Mouse (Mus musculus) kidney, postnatal 36 days (tissue): ENCODE measurements at regions not wholly inside any gene's neighbourhood (a gene's known extent, or its start where the extent isn't known, plus 50 kb on each side); places are given as distances from the start of the nearest gene placed in this dataset.

ENCODE experiments used
- DNase-seq, 2 experiments: peaks; one replicate each; pipeline ENCODE4 v3.0.0; 2021 to 2022; ENCODE audit warnings: mixed read lengths in 2 of 2

- peak; percentile 75 to 92 for DNase-seq
Observed at GRCm38 (mm10) chr10:83819266-83819949, 96.7 kb downstream of the 1500009L16Rik start.

DNA sequence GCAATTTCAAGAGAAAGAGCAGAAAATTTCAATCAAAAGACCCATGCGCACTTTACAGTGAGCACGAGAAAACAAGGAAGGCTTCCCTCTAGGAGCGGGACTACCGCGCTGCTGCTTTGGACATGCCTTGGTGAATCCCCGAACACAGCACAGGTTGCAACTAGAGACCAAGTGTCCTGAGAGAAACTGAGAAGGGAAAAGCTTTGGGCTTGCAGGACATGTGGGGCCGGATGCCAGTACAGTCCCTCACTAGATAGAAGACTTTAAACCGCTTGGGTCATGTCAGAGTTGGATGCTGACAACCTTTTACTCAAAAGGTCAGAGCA, 97.2 kb downstream of the 1500009L16Rik start:
- no peak for DNase-seq

DNA sequence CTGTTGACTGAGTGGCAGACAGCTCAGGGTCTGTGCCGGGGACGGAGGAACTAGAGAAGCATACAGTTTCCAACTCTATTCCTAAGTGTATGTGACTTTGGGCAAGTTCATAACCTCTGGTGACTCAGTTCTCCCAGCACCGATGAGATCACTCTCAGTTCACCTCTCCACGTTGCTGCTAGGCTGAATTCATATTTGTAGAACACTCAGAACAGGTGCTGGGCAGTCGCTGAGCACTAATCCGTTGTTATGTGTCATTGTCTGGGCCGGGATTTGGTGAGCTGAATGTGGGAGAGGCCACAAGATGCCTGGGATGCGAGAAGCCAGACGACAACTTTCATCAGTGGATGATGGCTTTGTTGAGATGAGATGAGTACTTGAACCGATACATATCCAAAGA, 98.4 kb downstream of the 1500009L16Rik start:
- no peak for DNase-seq

GRCm38 (mm10) chr10:83826105-83826504, 103.4 kb downstream of the 1500009L16Rik start:
- DNase-seq, result no peak

DNA sequence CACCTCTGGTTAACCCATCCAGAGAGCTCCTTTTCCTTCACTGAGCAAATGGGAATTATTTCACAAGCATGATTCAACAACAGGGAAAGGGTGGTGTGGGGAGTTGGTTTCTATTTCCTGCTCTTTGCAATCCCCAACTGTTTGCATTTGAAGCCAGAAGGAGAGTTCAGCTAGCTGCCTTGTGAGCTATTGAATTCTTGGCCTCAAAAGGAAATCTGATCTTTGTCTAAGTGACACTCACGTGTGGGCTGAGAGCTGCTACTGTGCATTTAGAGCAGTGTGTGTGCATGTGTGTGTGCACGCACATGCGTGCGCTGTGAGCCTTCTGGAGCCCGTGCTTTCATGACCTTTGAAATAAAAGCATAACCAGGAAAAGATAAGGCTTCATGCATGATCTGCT, 113.7 kb downstream of the 1500009L16Rik start:
- no peak for DNase-seq

DNA sequence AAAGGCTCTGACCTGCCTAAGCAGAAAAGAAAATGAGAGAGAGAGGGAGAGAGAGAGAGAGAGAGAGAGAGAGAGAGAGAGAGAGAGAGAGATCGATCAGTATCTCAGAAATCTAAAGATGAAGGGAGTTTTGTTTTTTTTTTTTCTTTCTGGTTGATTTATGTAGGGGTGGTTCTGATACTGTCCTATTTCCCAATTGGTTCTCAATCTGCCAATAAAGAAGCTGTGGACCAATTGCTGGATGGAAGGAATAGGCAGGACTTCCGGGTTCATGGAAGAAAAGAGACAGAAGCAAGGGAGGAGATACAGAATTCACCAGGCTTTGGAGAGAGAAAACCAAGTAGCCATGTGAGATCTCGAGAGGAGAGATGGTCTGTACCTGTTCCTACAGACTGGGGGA, 117.6 kb downstream of the 1500009L16Rik start:
- no peak for DNase-seq

GRCm38 (mm10) chr10:83850881-83851280, 128.2 kb downstream of the 1500009L16Rik start:
- no peak for DNase-seq

GRCm38 (mm10) chr10:83852194-83852593, 129.5 kb downstream of the 1500009L16Rik start:
- no peak for DNase-seq

- DNase-seq, result no peak
Observed at GRCm38 (mm10) chr10:83852806-83853205, 130.1 kb downstream of the 1500009L16Rik start.

GRCm38 (mm10) chr10:83857794-83858442, 135.3 kb downstream of the 1500009L16Rik start:
- peak in 1 of 2 experiments; percentile 37 for DNase-seq

DNA sequence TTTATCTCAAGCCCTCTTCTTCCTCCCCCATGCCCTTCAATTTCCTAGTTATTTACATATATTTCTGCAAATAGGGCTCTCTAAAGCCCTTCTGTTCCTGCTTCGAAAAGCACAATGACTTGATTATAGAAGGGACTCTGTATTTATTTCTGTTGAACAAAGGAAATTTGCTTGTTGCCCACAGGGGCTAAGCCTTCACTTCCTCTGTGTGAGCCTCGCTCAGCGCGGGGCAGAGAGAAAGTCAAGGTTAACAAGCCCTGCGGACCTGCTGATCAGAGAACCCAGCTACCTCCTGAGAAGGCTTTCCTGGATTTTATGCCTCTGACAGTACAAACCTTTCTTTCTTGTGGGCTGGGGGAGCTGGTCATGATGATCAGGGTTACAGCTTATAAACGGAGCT, 136.0 kb downstream of the 1500009L16Rik start:
- DNase-seq, result no peak

DNA sequence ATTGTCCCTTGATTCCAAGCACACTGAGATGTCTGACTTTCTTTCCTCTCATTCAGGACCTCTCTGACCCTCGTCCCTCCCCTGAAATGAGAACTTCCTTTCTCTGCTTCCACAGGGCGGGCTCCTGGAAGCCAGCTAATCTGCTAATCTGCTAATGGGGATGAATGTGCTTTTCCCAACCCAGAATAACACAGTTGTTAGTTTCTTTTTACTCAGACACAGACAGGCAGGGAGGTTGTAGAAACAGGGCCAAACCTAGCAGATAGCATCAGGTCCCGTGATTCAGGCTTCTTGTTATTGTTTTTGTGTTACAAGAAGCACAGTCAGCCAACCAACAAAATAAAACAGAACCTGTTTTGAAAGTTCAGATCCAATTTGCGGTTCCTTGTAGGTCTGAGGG, 137.0 kb downstream of the 1500009L16Rik start:
- DNase-seq, result peak; percentile 31 to 50

DNA sequence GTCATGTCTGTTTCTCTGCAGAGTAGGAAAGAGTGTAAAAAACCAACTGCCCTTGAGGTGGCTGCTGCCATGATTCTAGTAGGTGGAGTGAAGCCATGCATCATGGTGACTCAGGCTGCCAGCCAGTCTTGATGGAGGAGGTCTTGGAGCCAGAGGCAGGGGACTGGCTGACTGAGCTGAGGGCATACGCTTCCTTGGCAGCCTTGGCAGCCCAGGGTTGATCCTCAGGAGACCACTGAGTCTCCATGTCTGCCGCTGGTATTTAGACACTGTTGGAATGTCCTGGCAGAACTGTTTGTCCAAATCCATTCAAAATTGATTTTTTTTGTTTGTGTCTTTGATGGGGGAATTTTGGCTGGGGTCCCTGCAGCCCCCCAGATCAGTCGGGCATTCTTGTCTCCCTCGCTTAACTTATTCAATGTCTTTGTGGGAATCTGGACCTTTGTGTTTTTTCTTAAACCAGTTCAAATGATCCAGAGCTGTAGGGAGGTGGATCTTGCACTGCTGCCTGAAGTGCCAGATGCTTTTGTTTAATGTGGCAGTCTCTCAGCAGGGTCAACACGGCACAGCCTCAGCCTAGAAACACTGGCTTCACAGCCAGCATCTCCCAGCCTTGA, 139.0 kb downstream of the 1500009L16Rik start:
- no peak for DNase-seq

DNA sequence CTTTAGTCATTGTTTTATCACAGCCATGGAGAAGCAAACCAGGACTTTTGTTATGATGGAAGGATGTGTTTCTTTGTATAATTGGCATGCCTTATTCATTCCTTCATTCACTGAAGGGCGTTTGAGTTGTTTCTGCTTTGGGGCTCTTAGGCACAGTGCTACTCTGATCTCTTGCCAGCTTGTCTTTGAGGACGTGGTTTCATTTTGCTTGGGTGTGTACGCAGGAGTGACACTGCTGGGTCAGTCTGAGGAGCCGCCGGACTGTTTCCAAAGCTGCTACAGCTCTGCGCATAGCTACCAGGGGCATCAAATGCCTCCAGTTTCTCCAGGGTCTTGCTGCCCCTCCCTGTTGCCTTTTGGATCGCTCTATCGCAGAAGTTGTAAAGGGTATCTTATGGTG, 141.9 kb downstream of the 1500009L16Rik start:
- DNase-seq, result peak in 1 of 2 experiments; percentile 7

DNA sequence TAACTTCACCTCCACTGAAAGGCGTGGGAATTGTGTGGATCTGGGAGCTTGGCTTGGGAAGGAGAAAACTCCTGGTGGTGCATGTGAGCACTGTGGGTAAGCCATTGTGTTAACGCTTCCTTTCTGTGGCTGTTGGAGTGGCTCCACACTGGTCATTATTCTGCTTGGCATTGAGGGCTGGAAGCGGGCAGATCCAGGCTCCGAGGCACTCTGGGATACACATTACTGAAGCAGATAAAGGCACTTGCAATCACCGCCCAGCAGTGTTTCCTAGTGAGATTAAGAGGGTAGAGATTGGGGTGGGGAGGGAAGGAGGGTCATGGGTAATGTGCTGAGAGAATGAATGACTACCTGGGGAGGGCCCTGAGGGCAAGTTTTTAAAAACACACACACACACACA, 143.3 kb downstream of the 1500009L16Rik start:
- peak; percentile 25 to 38 for DNase-seq

DNA sequence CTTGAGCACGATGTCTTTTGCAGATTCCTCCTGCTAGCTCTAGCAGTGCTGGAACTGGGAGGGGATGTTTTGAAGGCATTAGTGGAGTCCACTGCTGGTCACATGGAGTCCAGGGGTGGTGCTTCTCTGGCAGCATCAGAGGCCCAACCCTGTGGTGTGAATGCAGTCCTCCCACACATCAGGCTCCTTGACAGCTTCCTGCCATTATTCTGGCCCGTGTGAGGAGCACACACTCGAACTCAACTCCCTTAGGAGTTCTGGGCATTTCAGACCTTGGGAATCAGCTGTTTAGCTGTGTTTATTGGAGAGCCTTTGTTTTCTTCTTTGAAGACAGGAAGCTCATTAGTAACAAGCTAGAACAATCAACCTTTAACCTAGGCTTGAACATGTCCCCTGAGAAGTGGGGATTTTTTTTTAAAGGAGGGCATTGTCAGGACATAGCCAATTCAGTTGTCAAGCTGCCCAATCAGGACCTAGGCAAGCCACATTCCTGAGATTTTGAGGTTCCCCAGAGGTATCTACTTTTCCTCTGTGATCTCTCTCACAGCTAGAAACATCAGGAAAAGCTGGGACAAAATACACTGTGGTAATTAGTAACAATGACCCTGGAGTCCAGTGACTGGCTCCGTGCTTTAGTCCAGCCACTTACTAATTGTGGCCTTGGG, 149.2 kb downstream of the 1500009L16Rik start:
- DNase-seq, result peak; percentile 60 to 78

- DNase-seq, result no peak
Observed at GRCm38 (mm10) chr10:83878745-83879144, 156.1 kb downstream of the 1500009L16Rik start.

DNA sequence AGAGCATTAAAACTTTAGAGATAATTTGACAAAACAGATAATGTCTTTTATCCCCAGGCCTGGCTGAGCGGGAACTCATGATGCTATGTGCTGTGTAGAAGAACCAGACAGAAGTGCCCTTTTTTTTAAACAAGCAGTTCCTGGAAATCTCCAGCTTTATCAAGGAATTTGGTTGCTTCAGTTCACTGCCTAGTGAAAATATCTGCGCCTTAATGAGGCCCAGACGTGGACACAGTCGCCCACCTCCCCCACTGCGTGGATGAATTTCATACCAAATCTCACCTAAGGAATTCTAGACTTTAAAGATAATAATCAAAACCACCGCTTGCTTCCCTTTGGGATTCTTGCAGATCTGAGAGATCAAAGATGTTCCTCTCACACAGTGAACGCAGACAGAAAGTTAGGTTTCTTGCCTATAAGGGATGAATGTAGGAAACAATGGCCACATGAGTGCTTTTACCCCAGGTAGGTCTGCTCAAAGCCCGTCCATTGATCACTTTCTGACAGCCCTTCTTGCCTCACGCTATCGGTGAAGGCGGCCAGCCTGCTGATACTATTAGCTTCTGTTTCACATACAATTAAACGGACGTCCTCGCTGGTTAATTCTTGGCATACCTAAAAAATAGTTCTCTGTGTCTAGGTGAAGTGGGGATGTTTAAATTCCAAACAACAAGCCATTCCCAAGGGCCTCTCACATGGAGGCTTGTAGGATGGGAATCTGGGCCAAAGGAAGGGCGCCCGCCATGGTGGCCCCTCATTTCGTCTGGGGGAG, 159.6 kb downstream of the 1500009L16Rik start:
- DNase-seq, result no peak

DNA sequence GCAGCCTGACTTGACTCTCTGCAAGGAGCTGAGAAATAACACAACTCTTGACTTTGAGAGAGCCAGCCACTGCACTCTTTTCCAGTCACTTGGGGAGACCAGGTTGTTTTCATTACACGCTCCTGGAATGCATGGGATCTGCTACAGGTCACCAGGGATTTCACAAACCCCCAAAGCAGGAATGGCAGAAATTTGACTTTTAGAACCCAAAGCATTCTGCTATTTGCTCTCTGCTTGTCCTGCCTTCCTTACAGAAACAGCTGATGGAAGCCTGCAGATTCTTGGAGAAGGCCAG, 160.2 kb downstream of the 1500009L16Rik start:
- DNase-seq, result no peak

DNA sequence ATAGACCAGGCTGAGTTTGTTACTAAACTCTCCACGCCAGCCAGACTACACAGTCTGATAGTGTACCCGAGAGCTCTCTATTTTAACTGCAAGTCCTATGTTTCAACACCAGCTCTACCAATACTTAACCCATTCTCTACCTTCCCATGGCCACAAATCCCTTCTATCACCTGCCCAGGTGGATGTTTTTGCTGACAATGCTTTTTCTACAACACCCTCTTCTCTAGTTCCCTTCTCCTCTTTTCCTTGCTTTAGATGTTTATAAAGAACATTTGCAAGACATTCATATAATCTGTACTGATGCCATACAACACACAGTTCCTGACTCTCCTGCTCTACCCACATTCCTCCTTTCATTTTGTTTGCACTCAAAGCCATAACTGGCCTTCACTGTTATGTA, 161.9 kb downstream of the 1500009L16Rik start:
- DNase-seq, result no peak

DNA sequence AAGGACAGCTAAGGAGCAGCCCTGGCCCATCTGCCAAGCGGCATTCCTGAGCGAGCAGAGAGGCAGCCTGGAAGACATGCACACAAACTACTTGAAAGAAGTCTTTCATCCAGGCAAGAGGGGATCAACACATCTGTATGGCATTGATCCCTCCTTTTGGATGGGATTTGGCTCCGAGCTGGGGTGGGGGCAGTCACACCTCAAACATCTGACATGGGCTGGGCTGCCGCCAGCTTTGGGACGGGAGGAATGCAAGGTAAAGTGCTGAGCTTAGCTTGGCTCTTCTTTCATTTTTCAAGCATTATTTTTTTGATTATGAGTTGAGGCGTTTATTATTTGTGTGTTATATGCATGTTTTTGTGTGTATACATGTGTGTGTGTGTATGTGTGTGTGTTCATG, 165.9 kb downstream of the 1500009L16Rik start:
- DNase-seq, result no peak

GRCm38 (mm10) chr10:83895741-83896150, 173.1 kb downstream of the 1500009L16Rik start:
- DNase-seq, result peak; percentile 6 to 13

GRCm38 (mm10) chr10:83896160-83896559, 173.5 kb downstream of the 1500009L16Rik start:
- DNase-seq, result no peak
